Mouse (Mus musculus): ENCODE measurements at regions not wholly inside any gene's neighbourhood (a gene's known extent, or its start where the extent isn't known, plus 50 kb on each side); places are given as distances from the start of the nearest gene placed in this dataset.
A peak's percentile ranks its signal among the peaks of the same experiment; 100 is the strongest.

DNA sequence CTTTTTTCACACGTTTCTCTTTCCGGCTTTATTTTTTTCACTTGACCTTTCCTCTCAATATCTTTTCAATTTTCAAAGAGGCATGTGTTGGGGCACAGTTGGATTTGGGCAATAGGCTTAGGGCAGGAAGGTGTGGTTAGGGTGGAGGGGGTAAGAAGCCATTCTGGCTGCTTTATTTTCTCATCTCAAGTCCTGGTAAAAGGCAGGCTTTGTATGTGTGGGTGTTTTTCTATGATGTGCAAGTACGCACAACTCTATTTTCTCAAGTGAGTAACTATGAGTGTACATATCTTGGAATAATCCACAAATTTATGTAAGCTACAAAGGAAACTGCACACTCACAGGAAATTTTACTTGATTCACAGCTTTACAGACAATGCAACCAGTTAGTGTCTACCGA is 121.5 kb upstream of the Ifne start:
- DNase-seq (ENCODE audit: low read depth, low spot score) = peak; percentile 64

GRCm38 (mm10) chr4:89000855-89001254 is 120.9 kb upstream of the Ifne start:
- no peak for DNase-seq (ENCODE audit: low read depth, low spot score)

GRCm38 (mm10) chr4:89000200-89000599 is 120.2 kb upstream of the Ifne start:
- DNase-seq (ENCODE audit: low read depth, low spot score) = peak; percentile 53

DNA sequence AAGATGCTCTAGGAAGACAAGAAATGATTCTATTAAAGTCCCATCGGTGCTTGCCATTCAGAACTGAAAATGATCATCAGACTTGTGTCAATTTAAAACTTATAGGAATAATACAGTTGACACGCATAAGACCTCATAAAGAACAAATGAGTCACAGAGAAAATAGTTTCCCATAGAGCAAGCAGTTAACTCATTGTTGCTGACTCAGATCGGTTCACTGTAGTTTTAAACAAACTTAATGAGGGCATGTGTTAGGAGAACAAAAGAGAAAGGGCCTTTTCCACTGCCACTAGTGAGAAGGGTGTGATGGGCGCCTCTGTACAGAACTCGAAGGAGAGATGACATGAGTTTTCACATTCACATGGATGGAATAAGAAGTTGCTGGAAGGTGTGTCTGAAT is 118.3 kb upstream of the Ifne start:
- peak; percentile 69 for DNase-seq (ENCODE audit: low read depth, low spot score)

GRCm38 (mm10) chr4:88995129-88995919 is 115.3 kb upstream of the Ifne start:
- DNase-seq (ENCODE audit: low read depth, low spot score) = peak; percentile 54

- peak; percentile 52 for DNase-seq (ENCODE audit: low read depth, low spot score)
These were observed 114.5 kb upstream of the Ifne start for GRCm38 (mm10) chr4:88994486-88994885.

DNA sequence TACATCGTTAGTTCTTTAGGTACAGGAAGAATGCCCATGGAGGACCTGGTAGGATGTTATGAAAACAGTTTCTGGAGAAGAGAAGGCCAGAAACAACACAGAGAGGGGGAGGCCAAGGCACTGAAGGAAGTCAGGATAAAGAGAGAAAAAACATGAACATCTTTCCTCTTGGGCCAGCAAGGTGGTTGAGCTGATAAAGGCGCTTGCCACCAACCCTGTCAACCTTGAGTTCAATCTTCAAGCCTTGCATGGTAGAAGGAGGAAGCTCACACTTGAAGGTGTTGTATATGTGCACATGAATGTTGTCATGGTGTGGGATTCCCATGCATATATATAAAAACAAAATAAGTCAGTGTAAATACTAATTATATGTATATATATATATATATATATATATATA is 112.5 kb upstream of the Ifne start:
- DNase-seq (ENCODE audit: low read depth, low spot score) = no peak

DNA sequence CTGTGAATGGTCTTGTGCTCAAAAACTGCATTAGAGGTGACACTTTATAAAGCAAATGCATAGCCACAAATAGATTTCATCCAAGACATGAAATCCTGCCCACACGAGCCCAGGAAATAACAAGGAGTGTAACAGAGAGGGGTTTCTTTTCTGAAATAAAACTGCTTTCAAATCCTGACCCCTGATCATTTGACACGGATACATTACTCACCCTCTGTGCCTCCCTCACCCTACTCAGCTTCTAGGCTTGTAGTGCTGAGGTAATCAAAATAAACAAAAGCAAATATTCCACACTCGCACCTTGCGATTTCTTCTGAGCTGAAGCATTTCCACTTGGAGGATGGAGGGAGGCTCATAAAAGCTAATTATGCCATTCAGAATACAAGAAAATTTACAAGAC is 108.4 kb upstream of the Ifne start:
- DNase-seq (ENCODE audit: low read depth, low spot score) = no peak

- no peak for DNase-seq (ENCODE audit: low read depth, low spot score)
These were observed 107.1 kb upstream of the Ifne start for GRCm38 (mm10) chr4:88987103-88987502.

- no peak for DNase-seq (ENCODE audit: low read depth, low spot score)
These were observed 102.5 kb upstream of the Ifne start for GRCm38 (mm10) chr4:88982457-88982856.

- peak; percentile 92 for DNase-seq (ENCODE audit: low read depth, low spot score)
These were observed 97.3 kb upstream of the Ifne start for GRCm38 (mm10) chr4:88977099-88977888.

- peak; percentile 64 for DNase-seq (ENCODE audit: low read depth, low spot score)
These were observed 94.5 kb upstream of the Ifne start for GRCm38 (mm10) chr4:88974535-88974934.

DNA sequence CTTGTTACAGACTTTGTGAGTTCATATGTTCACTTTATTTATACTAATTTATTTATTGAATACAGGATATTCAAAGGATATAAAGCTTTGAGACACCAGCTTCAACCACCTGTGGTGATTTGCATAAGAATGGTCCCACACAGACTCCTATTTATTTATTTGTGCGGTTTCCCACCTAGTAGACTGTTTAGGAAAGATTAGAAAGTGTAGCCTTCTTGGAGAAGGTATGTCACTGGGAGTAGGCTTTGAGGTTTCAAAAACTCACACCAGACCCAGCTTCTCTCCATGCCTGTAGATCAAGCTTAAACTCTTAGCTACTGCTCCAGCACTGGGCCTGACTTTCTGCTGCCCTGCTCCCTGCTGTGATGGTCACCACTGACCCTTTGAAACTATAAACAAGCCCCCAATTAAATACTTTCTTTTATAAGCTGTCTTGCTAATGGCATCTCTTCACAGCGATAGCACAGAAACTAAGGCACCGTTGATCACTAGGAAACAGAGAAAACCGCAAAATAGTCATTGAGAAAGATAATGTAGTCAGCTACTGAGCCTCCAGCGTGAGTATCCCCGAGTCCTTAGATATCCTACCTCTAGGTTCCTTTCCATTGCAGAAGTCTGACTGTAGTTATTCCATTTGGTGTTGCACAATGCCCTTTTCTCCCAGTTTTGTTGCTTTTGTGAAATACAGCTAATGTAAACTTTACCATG is 89.3 kb upstream of the Ifne start:
- DNase-seq (ENCODE audit: low read depth, low spot score) = no peak

DNA sequence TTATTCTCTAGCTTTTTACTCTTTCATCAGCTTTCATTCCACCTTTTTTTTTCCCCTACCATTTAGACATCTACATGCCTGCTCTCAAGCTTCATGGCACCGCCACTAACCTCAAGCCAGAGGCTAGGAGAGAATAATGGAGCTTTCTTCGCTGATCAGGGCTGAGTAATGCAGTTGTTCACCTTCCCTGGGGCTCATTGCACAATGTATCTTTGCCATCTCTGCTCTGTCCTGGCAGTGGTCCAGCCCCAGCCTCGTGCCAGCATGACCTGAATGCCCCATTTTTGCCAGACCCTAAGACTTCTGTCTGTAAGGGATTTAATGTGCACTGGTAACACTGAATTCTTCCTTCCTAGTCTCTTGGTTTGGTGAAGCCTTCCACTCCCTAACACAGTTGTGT is 79.6 kb upstream of the Ifne start:
- peak; percentile 74 for DNase-seq (ENCODE audit: low read depth, low spot score)

- DNase-seq (ENCODE audit: low read depth, low spot score) = no peak
These were observed 76.6 kb upstream of the Ifne start for GRCm38 (mm10) chr4:88956605-88957004.

GRCm38 (mm10) chr4:88956151-88956550 is 76.2 kb upstream of the Ifne start:
- DNase-seq (ENCODE audit: low read depth, low spot score) = no peak

DNA sequence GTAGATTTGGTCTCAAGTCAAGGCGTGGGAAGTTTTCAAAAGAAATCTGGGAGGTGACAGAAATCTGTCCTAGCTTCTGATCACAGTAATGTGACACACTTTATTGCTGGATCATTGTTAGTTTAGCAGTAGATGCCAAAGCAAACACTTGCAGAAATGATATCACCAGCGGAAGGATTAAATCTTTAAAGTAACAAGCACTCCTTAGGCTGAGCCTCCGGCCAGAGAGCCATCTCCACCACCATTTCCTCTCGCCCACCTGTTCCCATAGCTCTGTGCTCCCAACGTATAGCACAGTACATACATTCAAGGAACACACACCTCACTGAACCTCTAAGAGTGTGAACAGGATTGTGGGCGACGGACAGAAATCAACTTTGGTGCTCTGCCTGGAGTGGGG is 75.6 kb upstream of the Ifne start:
- DNase-seq (ENCODE audit: low read depth, low spot score) = no peak

DNA sequence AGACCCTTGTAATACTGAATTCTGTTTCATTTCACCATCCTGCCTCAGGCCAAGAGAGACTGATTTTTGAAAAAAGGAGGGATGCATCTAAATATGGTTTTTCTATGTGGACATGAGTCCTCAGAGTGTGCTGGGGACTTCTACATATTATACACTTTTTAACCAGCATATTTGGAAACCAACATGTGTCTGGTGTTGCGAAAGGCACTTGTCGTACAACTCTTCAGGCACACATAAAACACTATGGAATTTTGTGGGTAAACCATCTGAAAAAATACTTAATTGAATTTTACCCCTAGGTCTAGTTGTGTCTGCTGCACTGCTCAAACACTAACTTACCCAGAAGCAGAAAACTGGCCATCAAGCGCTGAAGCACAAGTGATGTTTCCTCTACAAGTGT is 74.0 kb upstream of the Ifne start:
- no peak for DNase-seq (ENCODE audit: low read depth, low spot score)

GRCm38 (mm10) chr4:88951034-88951336 is 71.0 kb upstream of the Ifne start:
- peak; percentile 66 for DNase-seq (ENCODE audit: low read depth, low spot score)

GRCm38 (mm10) chr4:88950181-88951033 is 70.4 kb upstream of the Ifne start:
- DNase-seq (ENCODE audit: low read depth, low spot score) = peak; percentile 97

DNA sequence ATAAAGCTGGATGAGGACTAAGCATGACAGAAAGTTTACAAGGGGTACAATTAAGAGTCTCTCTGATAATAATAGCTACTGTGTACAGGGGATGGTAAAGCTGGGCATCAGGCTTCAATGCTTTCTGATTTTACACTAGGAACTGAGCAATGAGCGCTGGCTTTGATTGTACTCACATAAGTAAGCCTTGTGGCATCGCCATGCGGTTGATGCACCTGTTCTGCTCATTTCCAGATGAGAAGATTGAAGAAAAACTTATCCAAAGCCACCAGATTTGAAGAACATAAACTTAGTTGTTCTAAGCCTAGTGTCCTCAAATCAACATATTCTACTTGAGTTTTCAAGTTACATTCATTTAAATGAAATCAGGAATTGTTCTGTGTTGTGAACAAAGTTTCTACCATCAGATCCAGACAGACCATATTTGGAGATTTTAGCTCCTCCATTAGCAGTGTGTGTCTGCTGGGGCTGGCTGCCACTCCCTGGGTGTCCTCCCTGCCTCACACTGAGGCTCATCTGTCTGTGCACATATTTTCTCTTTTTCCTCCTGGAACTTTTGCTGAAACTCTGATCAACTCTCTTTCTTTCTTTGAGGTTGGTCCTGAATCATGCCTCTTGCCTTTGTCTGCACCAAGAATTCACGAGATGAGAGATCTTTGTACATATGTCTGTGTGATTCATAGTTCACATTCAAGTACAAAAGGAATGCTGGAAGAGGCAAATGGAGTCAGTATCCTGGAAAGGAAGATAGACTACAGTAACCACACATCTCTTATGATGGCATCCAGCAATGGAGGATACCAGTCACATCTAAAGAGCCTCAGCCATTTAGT is 68.2 kb upstream of the Ifne start:
- DNase-seq (ENCODE audit: low read depth, low spot score) = peak; percentile 58
